In the genomic region with DNA sequence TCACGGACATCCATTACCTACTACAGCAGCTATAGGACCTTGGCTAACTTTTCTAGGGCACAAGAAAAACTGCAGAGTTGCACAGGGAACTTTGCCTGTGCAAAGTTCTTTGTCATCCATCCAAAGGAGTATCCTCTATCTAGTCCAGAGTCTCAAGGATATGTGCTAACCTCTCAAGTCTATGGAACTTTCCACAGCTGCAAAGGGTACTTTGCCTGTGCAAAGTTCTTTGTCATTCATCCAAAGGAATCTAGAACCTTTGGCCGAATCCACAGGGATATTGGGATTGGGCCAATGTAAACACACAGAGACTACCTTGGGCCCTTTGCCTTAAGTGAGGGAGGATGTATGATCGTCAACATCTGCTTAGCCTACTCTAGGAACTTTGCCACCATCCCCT, we compare ENCODE assay signal across 22 mouse cellular contexts.
"Had no signal": no experiment of that assay in that cellular context is flagged by ENCODE, and none has a peak within 500 bp of the region (broad histone marks: within the 10 kb centered on the region; RNA-seq: fewer than 3 reads in every experiment).

No protein-coding gene starts in this region.

- DNase-seq: gastrocnemius, adult 2 months; gastrocnemius, postnatal 10 days; gastrocnemius, postnatal 25 days; heart, adult 18-20 months; heart, postnatal 10 days; heart, postnatal 4 days; kidney, postnatal 10 days; kidney, postnatal 4 days; liver; liver, embryonic 13.5 days; liver, postnatal 0 days had no signal

- H3K36me3 ChIP-seq: heart, embryonic 10.5 days; heart, embryonic 12.5 days; hindbrain, embryonic 10.5 days; hindbrain, embryonic 12.5 days; intestine, embryonic 15.5 days; limb, embryonic 10.5 days; limb, embryonic 12.5 days; liver, embryonic 13.5 days; liver, embryonic 15.5 days had no signal

- H3K27ac ChIP-seq: gastrocnemius, adult 2 months; heart, embryonic 10.5 days; hindbrain, embryonic 10.5 days; hindbrain, embryonic 12.5 days; hindbrain, embryonic 14.5 days; intestine, embryonic 15.5 days; layer of hippocampus, adult 2 months; left cerebral cortex, adult 2 months; limb, embryonic 10.5 days; limb, embryonic 12.5 days; liver, embryonic 13.5 days; liver, embryonic 15.5 days had no signal

- H3K4me1 ChIP-seq: heart, embryonic 10.5 days; heart, embryonic 12.5 days; hindbrain, embryonic 10.5 days; hindbrain, embryonic 12.5 days; intestine, embryonic 15.5 days; limb, embryonic 10.5 days; limb, embryonic 12.5 days; liver, embryonic 13.5 days; liver, embryonic 15.5 days had no signal

- H3K4me3 ChIP-seq: gastrocnemius, adult 2 months; heart, embryonic 10.5 days; heart, embryonic 12.5 days; hindbrain, embryonic 10.5 days; hindbrain, embryonic 12.5 days; intestine, embryonic 15.5 days; layer of hippocampus, adult 2 months; left cerebral cortex, adult 2 months; limb, embryonic 10.5 days; limb, embryonic 12.5 days; liver, embryonic 13.5 days; liver, embryonic 15.5 days had no signal

- H3K27me3 ChIP-seq: heart, embryonic 12.5 days; hindbrain, embryonic 12.5 days; intestine, embryonic 15.5 days; limb, embryonic 12.5 days; liver, embryonic 13.5 days; liver, embryonic 15.5 days had no signal
